Mouse (Mus musculus) testis, adult 2 months (tissue): ENCODE data around the gene Gm10722.
"Not testable (repeated sequence)": the region's sequence is repeated elsewhere in the genome, so short reads cannot be mapped to it uniquely, and the experiment has no call there.

ENCODE experiments used
- CTCF ChIP-seq: fragments of 200-500 bp; IDR thresholded peaks from 2 replicates; pipeline ENCODE4 v1.5.1; 2012; ENCODE audit warnings: low read depth, mild to moderate bottlenecking, inconsistent platforms, low read length, moderate library complexity; ENCODE audit not compliant: control insufficient read depth, insufficient read depth, insufficient replicate concordance
- POLR2A ChIP-seq: fragments of 200-500 bp; IDR thresholded peaks from 2 replicates; pipeline ENCODE4 v1.6.1; 2012; ENCODE audit warnings: low read depth, mild to moderate bottlenecking, inconsistent platforms, low read length, moderate library complexity; ENCODE audit not compliant: control insufficient read depth

DNA sequence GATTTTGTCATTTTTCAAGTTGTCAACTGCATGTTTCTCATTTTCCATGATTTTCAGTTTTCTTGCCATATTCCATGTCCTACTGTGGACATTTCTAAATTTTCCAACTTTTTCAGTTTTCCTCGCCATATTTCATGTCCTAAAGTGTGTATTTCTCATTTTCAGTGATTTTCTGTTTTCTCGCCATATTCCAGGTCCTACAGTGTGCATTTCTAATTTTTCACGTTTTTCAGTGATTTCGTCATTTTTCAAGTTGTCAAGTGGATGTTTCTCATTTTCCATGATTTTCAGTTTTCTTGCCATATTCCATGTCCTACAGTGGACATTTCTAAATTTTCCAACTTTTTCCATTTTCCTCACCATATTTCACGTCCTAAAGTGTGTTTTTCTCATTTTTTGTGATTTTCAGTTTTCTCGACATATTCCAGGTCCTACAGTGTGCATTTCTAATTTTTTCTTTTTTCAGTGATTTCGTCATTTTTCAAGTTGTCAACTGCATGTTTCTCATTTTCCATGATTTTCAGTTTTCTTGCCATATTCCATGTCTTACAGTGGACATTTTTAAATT is 11.4 kb downstream of the Gm10722 start:
- not testable (repeated sequence) for TF ChIP-seq CTCF, POLR2A
